Mouse (Mus musculus): ENCODE data around the gene Olfr766-ps1. TPM values are rescaled to one million over a fixed set of nuclear protein-coding genes. Genes with fewer than 3 reads are reported as not detected.
"Not testable (repeated sequence)": the region's sequence is repeated elsewhere in the genome, so short reads cannot be mapped to it uniquely, and the experiment has no call there.

Olfr766-ps1 gene
- polyA plus RNA-seq (2015; fragmentation: Nextera tagmentation; extraction: Ambion mirVana): not detected in 2 replicates

DNA sequence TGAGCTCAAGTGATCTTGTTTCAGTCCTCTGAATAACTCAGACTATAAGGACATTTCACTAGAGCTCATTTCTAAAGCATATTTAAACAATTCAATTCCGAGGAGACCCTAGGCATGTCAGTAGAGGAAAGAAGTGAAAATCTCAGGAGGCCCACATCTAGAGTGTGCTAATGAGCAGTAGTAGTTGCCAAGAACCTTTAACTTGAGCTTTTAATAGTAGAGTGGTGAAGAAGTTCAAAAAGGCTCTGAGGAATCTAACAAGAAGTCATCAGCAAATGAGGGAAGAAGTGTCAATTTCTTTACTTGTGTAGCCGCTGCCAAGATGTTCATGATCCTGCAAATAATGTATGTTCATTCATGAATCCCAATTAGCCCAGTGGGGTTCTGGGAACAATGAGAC, at the start of gene Olfr766-ps1:
Gene Olfr766-ps1, minus strand, starts transcription at position 101 of the 400 bp plus-strand sequence.
- 89% methylated on average over 2 of the region's 2 CpGs for WGBS
- no peak for ATAC-seq (replicated peaks; ENCODE audit: low FRiP score)
- Histone ChIP-seq H3K27me3 (no peaks in the 10 kb centered on the region), H3K9me3 (replicated peaks) (no peaks in the 10 kb centered on the region), H3K4me3 (replicated peaks) (no peak within 1 kb of the TSS), H3K36me3 (no peaks in the 10 kb centered on the region), H3K4me2 (no peak within 1 kb of the TSS), H3K9ac (no peak within 1 kb of the TSS), H3K27ac (no peak within 1 kb of the TSS), H3K4me1 (no peaks in the 10 kb centered on the region)

DNA sequence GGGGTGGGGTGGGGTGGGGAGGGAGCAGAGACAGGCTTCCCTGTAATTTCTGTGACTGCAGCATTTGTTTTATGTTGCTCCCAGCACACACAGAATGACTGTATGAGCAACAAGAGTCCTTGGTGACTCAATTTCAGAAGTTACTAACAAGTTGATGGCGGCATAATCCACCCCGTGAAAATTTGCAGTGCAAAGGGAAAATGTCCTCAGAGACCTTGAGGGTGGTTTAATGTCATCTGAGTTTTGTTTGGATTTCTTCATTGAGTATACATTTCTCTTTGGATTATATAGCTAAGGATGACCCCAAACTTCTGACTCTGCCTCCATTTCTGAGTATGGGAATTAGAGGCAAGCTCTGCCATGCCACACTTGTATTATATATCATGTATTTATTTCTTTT, 49.0 kb upstream of the Olfr766-ps1 start, which contains the start of gene Olfr769:
Gene Olfr769, minus strand, starts transcription at position 101 of the 400 bp plus-strand sequence.
- Histone ChIP-seq H3K4me1 (no peaks in the 10 kb centered on the region), H3K36me3 (no peaks in the 10 kb centered on the region), H3K9ac (no peak within 1 kb of the TSS), H3K4me2 (no peak within 1 kb of the TSS), H3K27me3 (no peaks in the 10 kb centered on the region), H3K9me3 (replicated peaks) (no peaks in the 10 kb centered on the region), H3K27ac (no peak within 1 kb of the TSS), H3K4me3 (replicated peaks) (no peak within 1 kb of the TSS)
- WGBS: 62% methylated on average over 2 of the region's 2 CpGs
- ATAC-seq (replicated peaks; ENCODE audit: low FRiP score): no peak

DNA sequence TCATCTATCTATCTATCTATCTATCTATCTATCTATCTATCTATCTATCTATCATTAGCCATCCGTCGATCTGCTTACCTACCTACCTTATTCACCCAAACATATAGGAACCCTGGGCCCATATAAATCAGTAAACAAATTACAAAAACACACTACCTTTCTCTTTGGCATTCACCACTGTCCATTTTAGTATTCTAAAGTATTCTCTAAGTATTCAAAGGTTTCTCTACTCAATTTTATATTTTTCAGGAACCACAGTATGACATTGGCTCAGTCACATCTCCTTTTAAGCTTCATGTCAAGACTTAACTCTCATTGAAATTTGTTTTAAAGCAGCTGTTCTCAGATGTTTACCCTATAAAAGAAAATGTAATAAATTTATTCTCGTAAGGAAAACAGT, 46.4 kb upstream of the Olfr766-ps1 start:
- H3K9ac ChIP-seq: no peak overlapping the region
- H3K4me1 ChIP-seq: no peaks in the 10 kb centered on the region
- H3K27me3 ChIP-seq: no peaks in the 10 kb centered on the region
- H3K9me3 ChIP-seq (replicated peaks): no peaks in the 10 kb centered on the region
- 84% methylated on average over 3 of the region's 3 CpGs for WGBS
- no peak overlapping the region for H3K4me3 ChIP-seq (replicated peaks)
- H3K4me2 ChIP-seq: no peak overlapping the region
- no peak for ATAC-seq (replicated peaks; ENCODE audit: low FRiP score)
- no peak overlapping the region for H3K27ac ChIP-seq
- no peaks in the 10 kb centered on the region for H3K36me3 ChIP-seq

GRCm38 (mm10) chr10:129101231-129101630, 32.5 kb upstream of the Olfr766-ps1 start:
- WGBS: 48% methylated on average over 3 of the region's 3 CpGs
- Histone ChIP-seq H3K27me3 (no peaks in the 10 kb centered on the region), H3K4me3 (replicated peaks) (no peak overlapping the region), H3K27ac (no peak overlapping the region), H3K4me1 (no peaks in the 10 kb centered on the region), H3K9ac (no peak overlapping the region), H3K36me3 (no peaks in the 10 kb centered on the region), H3K9me3 (replicated peaks) (no peaks in the 10 kb centered on the region), H3K4me2 (no peak overlapping the region)
- no peak for ATAC-seq (replicated peaks; ENCODE audit: low FRiP score)

GRCm38 (mm10) chr10:129099275-129099674, 30.5 kb upstream of the Olfr766-ps1 start, which contains the start of gene Olfr768:
Olfr768 (minus strand) TSS chr10:129099375.
- WGBS: 73% methylated on average over 1 of the region's 1 CpGs
- no peak for ATAC-seq (replicated peaks; ENCODE audit: low FRiP score)
- no peaks in the 10 kb centered on the region for H3K36me3 ChIP-seq
- no peak within 1 kb of the TSS for H3K9ac ChIP-seq
- no peaks in the 10 kb centered on the region for H3K27me3 ChIP-seq
- no peaks in the 10 kb centered on the region for H3K4me1 ChIP-seq
- H3K4me2 ChIP-seq: no peak within 1 kb of the TSS
- H3K4me3 ChIP-seq (replicated peaks): no peak within 1 kb of the TSS
- H3K27ac ChIP-seq: no peak within 1 kb of the TSS
- no peaks in the 10 kb centered on the region for H3K9me3 ChIP-seq (replicated peaks)

DNA sequence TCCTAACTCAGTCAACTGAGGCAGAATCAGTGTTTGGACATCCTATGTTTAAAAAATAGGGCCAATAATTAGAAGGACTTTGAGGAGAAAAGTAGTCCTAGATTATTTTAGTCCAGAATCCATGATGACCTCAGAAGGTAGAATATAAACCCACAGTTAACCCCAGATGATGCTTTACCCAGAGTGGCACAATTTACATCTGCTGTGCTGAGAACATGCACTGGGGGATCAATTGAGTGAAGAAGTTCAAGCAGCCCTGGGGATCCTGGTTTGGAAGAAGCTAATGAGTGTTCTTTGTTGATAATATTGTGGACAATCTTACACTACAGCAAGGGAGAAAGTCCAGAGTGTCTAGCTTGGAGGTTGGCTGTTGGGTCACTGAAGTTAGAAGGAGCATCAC, 14.0 kb upstream of the Olfr766-ps1 start, which contains the start of gene Olfr767:
Gene Olfr767, minus strand, starts transcription at position 101 of the 400 bp plus-strand sequence.
- H3K27ac ChIP-seq; ATAC-seq (replicated peaks; ENCODE audit: low FRiP score); H3K27me3 ChIP-seq; H3K36me3 ChIP-seq; H3K9ac ChIP-seq; H3K4me3 ChIP-seq (replicated peaks); H3K4me2 ChIP-seq; H3K4me1 ChIP-seq; H3K9me3 ChIP-seq (replicated peaks): not testable (repeated sequence)

GRCm38 (mm10) chr10:129049898-129050297, 18.9 kb downstream of the Olfr766-ps1 start, which contains the start of gene Olfr765:
Olfr765 (minus strand) TSS chr10:129049998.
- not testable (repeated sequence) for H3K9me3 ChIP-seq (replicated peaks); H3K36me3 ChIP-seq; H3K9ac ChIP-seq; H3K27me3 ChIP-seq; H3K4me2 ChIP-seq; H3K4me3 ChIP-seq (replicated peaks); H3K4me1 ChIP-seq; ATAC-seq (replicated peaks; ENCODE audit: low FRiP score); H3K27ac ChIP-seq

- no peaks in the 10 kb centered on the region for H3K36me3 ChIP-seq
- H3K4me2 ChIP-seq: no peak within 1 kb of the TSS
- no peak within 1 kb of the TSS for H3K9ac ChIP-seq
- no peaks in the 10 kb centered on the region for H3K4me1 ChIP-seq
- H3K4me3 ChIP-seq (replicated peaks): no peak within 1 kb of the TSS
- no peak within 1 kb of the TSS for H3K27ac ChIP-seq
- 83% methylated on average over 3 of the region's 3 CpGs for WGBS
- H3K9me3 ChIP-seq (replicated peaks): no peaks in the 10 kb centered on the region
- H3K27me3 ChIP-seq: no peaks in the 10 kb centered on the region
- ATAC-seq (replicated peaks; ENCODE audit: low FRiP score): no peak
These were observed 29.0 kb downstream of the Olfr766-ps1 start, which contains the start of gene Olfr764-ps1 for GRCm38 (mm10) chr10:129039796-129040195. Olfr764-ps1 (minus strand) TSS chr10:129039896.

GRCm38 (mm10) chr10:129028343-129028742, 40.4 kb downstream of the Olfr766-ps1 start:
- Histone ChIP-seq H3K9ac (no peak overlapping the region), H3K4me3 (replicated peaks) (no peak overlapping the region), H3K9me3 (replicated peaks) (no peaks in the 10 kb centered on the region), H3K36me3 (no peaks in the 10 kb centered on the region), H3K27ac (no peak overlapping the region), H3K4me1 (no peaks in the 10 kb centered on the region), H3K4me2 (no peak overlapping the region), H3K27me3 (no peaks in the 10 kb centered on the region)
- ATAC-seq (replicated peaks; ENCODE audit: low FRiP score): peak; percentile 63
- WGBS: 23% methylated on average over 2 of the region's 2 CpGs

DNA sequence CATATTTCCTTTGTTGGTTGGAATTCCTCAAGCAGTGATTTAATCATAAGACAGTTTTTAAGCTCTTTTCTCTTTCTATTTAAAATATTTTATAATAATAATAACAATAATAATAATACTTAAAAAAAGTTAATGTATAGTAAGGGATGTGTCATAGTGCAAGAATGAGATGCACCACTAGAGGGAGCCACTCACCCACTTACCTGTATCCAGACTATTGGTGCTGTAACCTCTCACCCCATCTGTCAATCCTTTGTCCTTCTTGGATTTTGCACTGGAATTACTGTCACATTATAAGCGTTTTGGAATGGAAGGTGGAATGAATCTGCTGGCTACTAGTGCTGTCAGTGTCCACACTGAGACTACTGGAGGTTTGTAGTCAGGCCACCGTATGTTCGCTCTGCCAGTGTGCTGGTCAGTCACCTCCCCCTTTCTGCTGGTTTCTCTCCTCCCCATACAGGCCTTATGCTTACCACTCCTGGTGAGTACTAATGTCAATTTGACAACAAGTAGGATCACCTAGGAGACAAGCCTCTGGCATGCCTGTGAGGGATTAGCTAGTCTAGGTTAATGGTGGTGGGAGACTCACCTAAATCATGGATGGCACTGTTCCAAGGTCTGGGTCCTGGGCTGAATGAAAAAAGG, 42.6 kb downstream of the Olfr766-ps1 start:
- peak; percentile 73; the same call in 1 of the 2 replicates for ATAC-seq (replicated peaks; ENCODE audit: low FRiP score)
- no peak overlapping the region for H3K27ac ChIP-seq
- no peaks in the 10 kb centered on the region for H3K4me1 ChIP-seq
- no peaks in the 10 kb centered on the region for H3K27me3 ChIP-seq
- no peak overlapping the region for H3K4me3 ChIP-seq (replicated peaks)
- 59% methylated on average over 3 of the region's 3 CpGs for WGBS
- no peaks in the 10 kb centered on the region for H3K9me3 ChIP-seq (replicated peaks)
- no peak overlapping the region for H3K4me2 ChIP-seq
- no peaks in the 10 kb centered on the region for H3K36me3 ChIP-seq
- no peak overlapping the region for H3K9ac ChIP-seq

- Histone ChIP-seq H3K4me2 (no peak overlapping the region), H3K9me3 (replicated peaks) (no peaks in the 10 kb centered on the region), H3K27me3 (no peaks in the 10 kb centered on the region), H3K4me3 (replicated peaks) (no peak overlapping the region), H3K27ac (no peak overlapping the region), H3K36me3 (no peaks in the 10 kb centered on the region), H3K4me1 (no peaks in the 10 kb centered on the region), H3K9ac (no peak overlapping the region)
- ATAC-seq (replicated peaks; ENCODE audit: low FRiP score): 0 out of 2 replicates have a peak, but pooled peaks have one; percentile 12
These were observed 45.5 kb downstream of the Olfr766-ps1 start for GRCm38 (mm10) chr10:129023319-129023718.

- Histone ChIP-seq H3K27me3 (no peaks in the 10 kb centered on the region), H3K9ac (no peak overlapping the region), H3K4me2 (no peak overlapping the region), H3K4me3 (replicated peaks) (no peak overlapping the region), H3K4me1 (no peaks in the 10 kb centered on the region), H3K36me3 (no peaks in the 10 kb centered on the region), H3K27ac (no peak overlapping the region), H3K9me3 (replicated peaks) (no peaks in the 10 kb centered on the region)
- no peak for ATAC-seq (replicated peaks; ENCODE audit: low FRiP score)
These were observed 54.3 kb downstream of the Olfr766-ps1 start for GRCm38 (mm10) chr10:129014477-129014876.

All from kidney, embryonic 15.5 days (tissue).